Mouse (Mus musculus): Measurements from ENCODE around the gene Vwce.

DNA sequence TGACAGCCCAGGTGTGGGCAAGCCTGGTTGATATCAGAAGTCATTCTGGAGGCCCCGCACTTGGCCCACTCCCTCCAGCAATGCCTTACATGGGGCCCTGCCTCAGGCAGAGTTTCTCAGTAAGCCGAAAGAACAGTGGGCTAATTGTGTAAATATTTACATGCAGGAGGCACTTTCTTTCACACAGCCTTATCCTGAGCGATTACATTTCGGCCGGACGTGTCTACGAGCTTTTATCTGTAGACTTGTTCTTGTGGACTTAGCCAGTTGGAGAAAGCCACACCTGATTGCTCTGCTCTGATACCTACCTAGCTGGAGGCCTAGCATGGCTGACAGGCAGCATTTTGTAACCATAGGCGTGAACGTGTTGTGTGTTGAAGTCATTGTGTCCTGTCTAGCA lies 65.8 kb downstream of the Vwce start:
- TF ChIP-seq CTCF (IDR thresholded peaks at IDR 0.05; ENCODE audit: low read depth, low read length), result no peak
- TF ChIP-seq POLR2A (IDR thresholded peaks at IDR 0.05; ENCODE audit: borderline replicate concordance, low read depth, low read length), result no peak
